Mouse (Mus musculus) bone marrow macrophage, adult 2 months (primary cell): Measurements from ENCODE around the gene Zfp775.

Experiments used
- CTCF ChIP-seq: IDR thresholded peaks from 2 replicates; pipeline ENCODE4 v1.5.1; 2012; ENCODE audit warnings: low read depth, mild to moderate bottlenecking, low read length, moderate library complexity
- POLR2A ChIP-seq: IDR thresholded peaks from 2 replicates; pipeline ENCODE4 v1.6.1; 2012; ENCODE audit warnings: mild to moderate bottlenecking, low read depth, low read length, borderline replicate concordance

- TF ChIP-seq POLR2A (no peak), CTCF (no peak)
Observed at GRCm38 (mm10) chr6:48620031-48620430, 18.2 kb downstream of the Zfp775 start.
